Comparison of ENCODE assay signal across 17 mouse cellular contexts in the genomic region with DNA sequence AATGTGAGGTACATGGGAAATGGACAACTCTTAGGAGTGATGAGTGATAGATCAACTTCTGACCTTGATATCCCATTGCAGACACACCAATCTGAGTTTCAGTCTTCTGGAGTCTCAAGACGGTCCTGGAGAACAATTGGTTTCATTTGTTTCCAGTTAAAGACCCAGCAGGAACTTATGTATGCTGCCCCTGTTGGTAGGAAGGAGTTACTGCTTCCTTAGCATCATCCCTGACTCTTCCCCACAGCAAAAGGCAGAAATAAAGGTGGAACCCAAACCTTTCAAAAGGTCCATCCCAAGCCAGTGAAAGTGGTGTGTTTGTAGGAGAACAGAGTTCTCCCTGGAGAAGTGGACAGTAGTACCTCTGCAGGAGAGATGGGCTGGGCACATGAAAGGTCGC. TPM values are rescaled to one million over a fixed set of nuclear protein-coding genes. Genes with fewer than 3 reads are reported as not detected.
DNase-seq lines count a peak whose midpoint lies in the region; TF ChIP-seq lines count a peak whose summit lies in the region.
"Had no signal": no experiment of that assay in that cellular context is flagged by ENCODE, and none has a peak within 500 bp of the region (broad histone marks: within the 10 kb centered on the region; RNA-seq: fewer than 3 reads in every experiment).

No protein-coding gene starts in this region.

- no peak for TF ChIP-seq EP300 in CH12.LX (IDR thresholded peaks at IDR 0.05; ENCODE audit: low read length)

- H3K4me3 ChIP-seq in layer of hippocampus, adult 2 months, result no peak overlapping the region
- no peak overlapping the region for H3K4me3 ChIP-seq in CH12.LX (replicated peaks in 1 of 3; ENCODE audit: low read depth in 2 of 3, low read length in 2 of 3, poor library complexity in 1 of 3)
- H3K4me3 ChIP-seq in embryonic facial prominence, embryonic 10.5 days, result no peak overlapping the region
- H3K4me3 ChIP-seq: embryonic facial prominence, embryonic 13.5 days; forebrain, embryonic 15.5 days; heart, embryonic 13.5 days; hindbrain, embryonic 13.5 days had no signal

- dilution Hi-C loops in CH12.LX (cut with MboI; ENCODE audit: extremely low pct_ligation_motif_present, extremely low pct_unique_long_range_greater_than_20kb, low sequenced_read_pairs), result no loop called here

- H3K27ac ChIP-seq in layer of hippocampus, adult 2 months, result no peak overlapping the region
- no peak overlapping the region for H3K27ac ChIP-seq in CH12.LX (ENCODE audit: insufficient read depth, low read depth)
- no peak overlapping the region for H3K27ac ChIP-seq in embryonic facial prominence, embryonic 10.5 days (replicated peaks)
- H3K27ac ChIP-seq: embryonic facial prominence, embryonic 13.5 days; forebrain, embryonic 15.5 days; heart, embryonic 13.5 days; hindbrain, embryonic 13.5 days had no signal

- in situ Hi-C loops in CH12.LX (cut with MboI; ENCODE audit: low pct_ligation_motif_present, low pct_unique_long_range_greater_than_20kb, low sequenced_read_pairs), result no loop called here

- no peak for DNase-seq in layer of hippocampus, adult 2 months (ENCODE audit: low spot score in 2 of 2)
- DNase-seq in layer of hippocampus, postnatal 10 days (ENCODE audit: low spot score in 2 of 2), result no peak
- DNase-seq in 3T3-L1 (ENCODE audit: low read depth, low spot score) (peak; percentile 31), CH12.LX (ENCODE audit: extremely low read depth) (no peak)
- peak; percentile 48 for DNase-seq in induced T-regulatory cell, adult 2 months (ENCODE audit: low read depth)
- DNase-seq in embryonic facial prominence, embryonic 10.5 days (ENCODE audit: low spot score), result no peak
- no peak for DNase-seq in cerebellum, adult 18-20 months
- no peak for DNase-seq in right cerebral cortex, adult 2 months (ENCODE audit: low spot score in 2 of 2)
- DNase-seq: cerebellum, adult 9-11 months; gastrocnemius, postnatal 25 days; kidney, adult 8-10 months; right cerebral cortex, postnatal 14 days; thymus, postnatal 14 days had no signal

- no peak overlapping the region for H3K9ac ChIP-seq in CH12.LX (ENCODE audit: insufficient read depth, low read depth)
- H3K9ac ChIP-seq: embryonic facial prominence, embryonic 13.5 days; forebrain, embryonic 15.5 days; heart, embryonic 13.5 days; hindbrain, embryonic 13.5 days had no signal

- no peaks in the 10 kb centered on the region for H3K79me2 ChIP-seq in CH12.LX (replicated peaks; ENCODE audit: control insufficient read depth, extremely low read depth, insufficient read depth, poor library complexity, severe bottlenecking)

- H3K36me3 ChIP-seq in CH12.LX (replicated peaks in 1 of 2; ENCODE audit: control insufficient read depth in 1 of 2, insufficient read depth in 1 of 2, low read length in 1 of 2), result no peaks in the 10 kb centered on the region
- no peaks in the 10 kb centered on the region for H3K36me3 ChIP-seq in embryonic facial prominence, embryonic 10.5 days (replicated peaks)
- H3K36me3 ChIP-seq: embryonic facial prominence, embryonic 13.5 days; forebrain, embryonic 15.5 days; heart, embryonic 13.5 days; hindbrain, embryonic 13.5 days had no signal

- no peak overlapping the region for H3K4me2 ChIP-seq in CH12.LX (ENCODE audit: insufficient read depth, low read depth, poor library complexity, severe bottlenecking)
- H3K4me2 ChIP-seq: embryonic facial prominence, embryonic 13.5 days; forebrain, embryonic 15.5 days; heart, embryonic 13.5 days; hindbrain, embryonic 13.5 days had no signal

- TF ChIP-seq RAD21 in CH12.LX (IDR thresholded peaks at IDR 0.05; ENCODE audit: low read depth, low read length), result no peak; the same call in none of the 2 replicates

- WGBS in embryonic facial prominence, embryonic 10.5 days, result 80% methylated on average over 2 of the region's 2 CpGs

- peaks cover 7% of the 10 kb centered on the region for H3K9me3 ChIP-seq in CH12.LX (replicated peaks; ENCODE audit: low read length)
- H3K9me3 ChIP-seq in embryonic facial prominence, embryonic 10.5 days, result peaks cover 5% of the 10 kb centered on the region
- H3K9me3 ChIP-seq: forebrain, embryonic 15.5 days; hindbrain, embryonic 13.5 days had no signal

- TF ChIP-seq POLR2A in CH12.LX (IDR thresholded peaks at IDR 0.05; ENCODE audit: low read depth, low read length), result no peak

- H3K27me3 ChIP-seq in CH12.LX (replicated peaks), result no peaks in the 10 kb centered on the region
- no peaks in the 10 kb centered on the region for H3K27me3 ChIP-seq in embryonic facial prominence, embryonic 10.5 days (replicated peaks; ENCODE audit: low read depth, poor library complexity, severe bottlenecking)
- H3K27me3 ChIP-seq: embryonic facial prominence, embryonic 13.5 days; forebrain, embryonic 15.5 days; hindbrain, embryonic 13.5 days had no signal

- H3K4me1 ChIP-seq in CH12.LX (ENCODE audit: control insufficient read depth in 1 of 2, insufficient read depth in 2 of 2), result peaks cover 0 to 6% of the 10 kb centered on the region in 2 experiments; a peak in 2 of 4 replicates
- H3K4me1 ChIP-seq in embryonic facial prominence, embryonic 10.5 days, result no peaks in the 10 kb centered on the region
- H3K4me1 ChIP-seq: embryonic facial prominence, embryonic 13.5 days; forebrain, embryonic 15.5 days; heart, embryonic 13.5 days; hindbrain, embryonic 13.5 days had no signal

- peak; percentile 66 for TF ChIP-seq CTCF in layer of hippocampus, adult 2 months (conservative IDR thresholded peaks at IDR 0.05)
- peak; percentile 43 to 56; a peak in 3 of 4 replicates for TF ChIP-seq CTCF in CH12.LX (conservative IDR thresholded peaks at IDR 0.05 in 1 of 2, IDR thresholded peaks at IDR 0.05 in 1 of 2; ENCODE audit: low read depth in 2 of 2, low read length in 2 of 2)

TF ChIP-seq in CH12.LX, 34 proteins besides CTCF, POLR2A, EP300 and RAD21:
- TF ChIP-seq ZMIZ1 (IDR thresholded peaks at IDR 0.05; ENCODE audit: low read depth, low read length) (no peak), ETS1 (conservative IDR thresholded peaks at IDR 0.05; ENCODE audit: low read depth, low read length) (no peak), BHLHE40 (IDR thresholded peaks at IDR 0.05; ENCODE audit: low read depth, low read length) (no peak), ELF1 (IDR thresholded peaks at IDR 0.05; ENCODE audit: low read depth, low read length) (no peak), MXI1 (IDR thresholded peaks at IDR 0.05; ENCODE audit: low read depth, low read length) (no peak), TCF12 (IDR thresholded peaks at IDR 0.05; ENCODE audit: low read depth, low read length) (no peak), E2F4 (IDR thresholded peaks at IDR 0.05; ENCODE audit: insufficient replicate concordance, low read depth, low read length) (no peak), ZKSCAN1 (IDR thresholded peaks at IDR 0.05; ENCODE audit: borderline replicate concordance, low read depth, low read length) (no peak), HCFC1 (IDR thresholded peaks at IDR 0.05; ENCODE audit: low read depth, low read length) (no peak), NELFE (IDR thresholded peaks at IDR 0.05; ENCODE audit: low read depth, low read length) (no peak), PAX5 (IDR thresholded peaks at IDR 0.05; ENCODE audit: low read length) (no peak), CHD1 (IDR thresholded peaks at IDR 0.05; ENCODE audit: low read depth, low read length) (no peak), SIN3A (IDR thresholded peaks at IDR 0.05; ENCODE audit: low read length) (no peak)

RNA-seq across cellular contexts. Expression of gene Pdzd8, which starts 30.9 kb away (rescaled TPM):
- 10 to 100 TPM; 48.7 to 49.7 TPM for total RNA-seq in layer of hippocampus, adult 2 months (2021)
- total RNA-seq in layer of hippocampus, postnatal 10 days (2021), result 10 to 100 TPM; 51.8 to 52.5 TPM
- 14.5 and 15.7 TPM in 2 replicates for total RNA-seq in CH12.LX (2012; rRNA removed)
- 20.2 and 21.4 TPM in 2 replicates for total RNA-seq in CH12.LX (2014; rRNA removed)
- polyA plus RNA-seq in CH12.LX (2012; ENCODE audit: insufficient read length, low read depth), result 19.9 and 22.8 TPM in 2 replicates
- 9.8 and 10.7 TPM in 2 replicates for polyA plus RNA-seq in embryonic facial prominence, embryonic 10.5 days (2016; fragmentation: Nextera tagmentation; extraction: Ambion mirVana)

RNA-seq across cellular contexts. Expression of gene Rps12-ps3, which starts 54.4 kb away (rescaled TPM):
- total RNA-seq in layer of hippocampus, adult 2 months (2021), result 100 to 1,000 TPM; 249 to 342 TPM
- total RNA-seq in layer of hippocampus, postnatal 10 days (2021), result 100 to 1,000 TPM; 422 to 439 TPM
- total RNA-seq in CH12.LX (2012; rRNA removed), result 329 and 567 TPM in 2 replicates
- total RNA-seq in CH12.LX (2014; rRNA removed), result 1,801 and 1,885 TPM in 2 replicates
- polyA plus RNA-seq in CH12.LX (2012; ENCODE audit: insufficient read length, low read depth), result 2,237 and 3,509 TPM in 2 replicates
- polyA plus RNA-seq in embryonic facial prominence, embryonic 10.5 days (2016; fragmentation: Nextera tagmentation; extraction: Ambion mirVana), result 7.5 and 33.5 TPM in 2 replicates

Comparison
In these comparisons a context has a peak if more than half of its experiments do, and no peak if none do; other contexts are left out.
1. DNase-seq: peak in 3T3-L1 (single experiment) and induced T-regulatory cell, adult 2 months (single experiment); none in layer of hippocampus, adult 2 months (0 of 2), layer of hippocampus, postnatal 10 days (0 of 2), CH12.LX (single experiment), embryonic facial prominence, embryonic 10.5 days (single experiment), cerebellum, adult 18-20 months (0 of 2) and right cerebral cortex, adult 2 months (0 of 2).